Mouse (Mus musculus): Measurements from ENCODE around the gene Igsf9b.

GRCm38 (mm10) chr9:27294380-27294779 lies 4.6 kb upstream of the Igsf9b start:
- TF ChIP-seq POLR2A (IDR thresholded peaks at IDR 0.05; ENCODE audit: low read depth, low read length) (no peak), ZKSCAN1 (IDR thresholded peaks at IDR 0.05; ENCODE audit: borderline replicate concordance, low read depth, low read length) (no peak), EP300 (IDR thresholded peaks at IDR 0.05; ENCODE audit: low read length) (no peak)

Measured in CH12.LX (cell line).